Mouse (Mus musculus) spleen, embryonic (tissue): ENCODE results near the gene Npw.

Source experiments
- CTCF ChIA-PET: fragments of 350-600 bp; sonication (Branson Sonifier 250); formaldehyde crosslinking; loops from one replicate; lab custom pipeline; 2022; lab: Charles Lee

The Npw gene

GRCm38 (mm10) chr17:24642791-24643343 is 15.4 kb downstream of the Npw start:
- CTCF ChIA-PET = interaction anchor here (1.1 kb wide), 1 partner anchor 20 kb away, joined by 3 read pairs; no protein-coding TSS in a partner anchor

GRCm38 (mm10) chr17:24641944-24642343 is 16.3 kb downstream of the Npw start:
- CTCF ChIA-PET = no interaction called here

DNA sequence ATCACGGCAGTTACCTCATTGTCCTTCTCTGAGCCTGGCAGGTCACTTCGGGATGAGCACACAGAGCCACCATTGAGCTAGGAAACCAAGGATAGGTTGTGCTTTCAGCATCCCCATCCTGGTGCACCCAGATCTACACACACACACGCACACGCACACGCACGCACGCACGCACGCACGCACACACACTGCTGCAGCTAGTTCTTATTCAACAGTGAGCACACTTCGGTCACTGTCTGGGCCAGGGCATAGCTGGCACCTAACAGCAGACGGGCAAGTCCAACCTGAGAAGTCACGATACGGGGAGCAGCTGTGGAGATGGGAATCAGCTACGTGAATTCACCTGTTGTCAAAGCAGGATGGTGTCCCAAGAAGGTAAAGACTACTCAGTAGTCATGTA is 17.7 kb downstream of the Npw start:
- CTCF ChIA-PET = interaction anchor here (0.5 kb wide), 1 partner anchor 15 kb away, joined by 3 read pairs; no protein-coding TSS in a partner anchor

DNA sequence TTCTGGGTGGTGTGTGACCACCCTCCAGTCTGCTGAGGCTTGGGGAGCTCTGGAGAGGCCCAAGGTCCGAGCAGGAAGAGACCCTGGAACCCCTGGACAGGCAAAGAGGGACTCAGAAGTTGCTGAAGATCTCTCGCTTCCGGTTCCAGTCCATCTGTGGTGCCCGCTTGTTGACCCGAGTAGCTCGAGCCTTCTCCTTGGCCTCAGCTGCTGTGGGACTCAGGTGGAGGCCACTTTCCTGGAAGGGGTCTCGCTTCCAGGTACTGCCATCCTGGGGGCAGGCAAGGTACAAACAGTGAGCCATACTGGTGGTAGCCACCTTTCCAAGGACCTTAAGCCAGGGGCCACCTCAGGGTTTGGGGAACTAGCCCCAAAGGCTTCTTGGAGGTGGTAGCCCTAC is 18.1 kb downstream of the Npw start:
- CTCF ChIA-PET = interaction anchor here (0.5 kb wide), 1 partner anchor 15 kb away, joined by 3 read pairs; no protein-coding TSS in a partner anchor

DNA sequence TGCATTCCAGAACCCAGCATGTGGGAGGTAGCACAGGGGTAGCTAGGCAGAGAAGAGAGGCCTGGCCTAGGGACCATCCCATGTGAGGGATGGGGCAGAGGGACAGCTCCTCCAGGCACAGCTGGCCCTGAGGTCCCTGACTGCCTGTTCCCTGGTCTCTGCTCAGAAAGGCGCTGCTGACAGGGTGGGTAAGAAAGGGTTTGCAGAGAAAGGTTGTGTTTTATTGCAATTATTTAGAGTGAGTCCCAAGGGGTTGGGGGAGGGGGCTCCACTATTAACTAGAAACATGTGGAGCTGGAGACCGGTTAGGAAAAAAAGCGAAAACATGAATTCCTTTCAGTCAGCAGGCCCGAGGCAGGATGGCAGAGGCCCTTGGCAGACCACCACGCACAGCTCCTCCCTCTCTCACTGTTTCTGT is 18.7 kb downstream of the Npw start:
- CTCF ChIA-PET = no interaction called here

DNA sequence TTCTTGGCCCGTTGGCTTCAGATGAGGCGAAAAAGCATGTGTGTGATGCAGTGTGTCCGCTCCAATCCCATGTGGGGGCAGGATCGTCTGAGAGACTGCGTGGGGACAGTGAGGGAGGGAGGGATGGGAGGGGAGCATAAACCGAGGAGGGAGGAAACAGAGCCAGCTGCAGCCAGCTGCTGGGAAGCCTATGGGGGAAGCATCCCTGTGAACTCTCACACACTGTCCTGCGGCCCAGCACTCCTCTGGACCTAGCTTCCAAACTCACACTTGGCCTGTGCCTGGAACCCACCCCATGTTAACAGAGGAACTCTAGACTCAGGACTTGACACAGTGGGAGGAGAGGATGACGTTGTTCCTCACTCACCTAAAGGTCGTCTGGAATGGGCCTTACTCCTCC is 19.4 kb downstream of the Npw start:
- CTCF ChIA-PET = interaction anchor here (0.7 kb wide), 1 partner anchor 214 kb away, joined by 3 read pairs; no protein-coding TSS in a partner anchor

DNA sequence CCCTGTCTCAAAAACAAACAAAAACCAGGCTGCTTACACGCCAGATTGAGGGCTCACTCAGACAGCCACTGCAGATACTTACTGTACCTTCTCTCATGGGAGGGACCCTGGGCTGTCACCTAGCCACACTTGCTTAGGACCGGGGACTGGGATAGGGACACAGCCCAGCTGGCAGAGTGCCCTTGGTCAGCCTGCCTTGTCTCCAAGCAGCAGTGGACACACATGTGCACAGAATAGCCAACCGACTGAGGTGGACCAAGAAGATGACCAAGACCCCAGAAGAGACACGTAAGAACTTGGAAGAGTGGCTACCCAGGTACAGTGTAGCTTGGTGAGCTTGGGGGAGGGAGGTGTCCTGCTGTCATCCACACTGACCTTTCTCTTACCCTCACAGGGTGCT is 20.0 kb downstream of the Npw start:
- CTCF ChIA-PET = interaction anchor here (0.7 kb wide), 1 partner anchor 213 kb away, joined by 3 read pairs; no protein-coding TSS in a partner anchor

DNA sequence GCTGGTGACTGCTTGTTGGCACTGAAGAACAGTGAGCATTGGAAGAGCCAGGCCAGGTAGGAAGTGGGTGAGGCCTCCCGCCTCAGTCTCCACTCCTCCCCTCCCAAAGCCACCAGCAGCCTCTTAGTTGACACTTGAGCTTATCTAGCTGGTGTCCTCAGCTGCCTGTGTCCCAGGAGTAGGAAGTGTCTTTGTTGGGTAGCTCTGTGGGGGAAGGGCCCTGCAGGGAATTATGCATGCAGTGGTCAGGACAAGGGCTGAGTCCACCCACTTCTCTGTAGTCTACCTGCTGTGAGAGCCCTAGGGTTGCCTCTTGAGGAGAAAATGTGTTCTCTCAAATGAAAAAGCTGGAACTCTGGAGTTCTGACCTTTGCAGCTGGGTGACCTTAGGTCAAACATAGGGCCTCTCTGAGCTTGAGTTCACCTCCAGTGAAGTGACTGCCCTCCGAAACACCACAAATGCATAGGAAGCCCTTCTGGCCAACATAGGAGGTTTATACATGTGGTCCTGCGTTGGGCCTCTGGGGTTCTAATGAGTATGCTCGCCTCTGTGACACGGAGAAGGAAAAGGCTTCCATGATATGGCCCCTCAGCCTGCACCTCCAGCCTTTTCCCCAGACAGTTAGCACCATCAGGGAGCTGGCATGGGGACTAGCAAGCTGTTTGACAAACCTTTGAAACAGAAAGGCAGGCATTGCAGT is 21.3 kb downstream of the Npw start:
- CTCF ChIA-PET = interaction anchor here (0.5 to 1.1 kb wide), 2 partner anchors 22 to 97 kb away, joined by 3 read pairs; no protein-coding TSS in a partner anchor

DNA sequence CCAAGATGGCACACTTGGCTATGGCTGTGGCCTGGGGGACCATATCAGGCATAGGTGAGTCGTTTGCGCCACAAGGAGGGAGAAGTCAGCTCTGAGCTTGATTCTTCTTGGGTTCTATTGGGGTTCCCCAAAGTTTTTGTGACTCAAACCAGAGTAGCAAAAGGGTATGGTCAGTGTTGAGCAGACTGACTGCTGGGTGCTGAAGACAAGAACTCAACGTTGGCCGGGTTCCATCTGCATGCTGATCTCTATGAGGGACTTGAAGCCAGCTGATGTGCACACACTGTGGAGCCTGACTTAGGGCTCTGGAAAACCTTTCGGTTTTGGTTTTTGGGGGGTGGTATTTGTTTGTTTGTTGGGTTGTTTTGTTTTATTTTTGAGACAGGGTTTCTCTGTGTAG is 22.6 kb downstream of the Npw start:
- CTCF ChIA-PET = no interaction called here

- CTCF ChIA-PET = interaction anchor here (0.5 kb wide), 1 partner anchor 183 kb away, joined by 3 read pairs; no protein-coding TSS in a partner anchor
These were observed 23.2 kb downstream of the Npw start for GRCm38 (mm10) chr17:24635024-24635423.

DNA sequence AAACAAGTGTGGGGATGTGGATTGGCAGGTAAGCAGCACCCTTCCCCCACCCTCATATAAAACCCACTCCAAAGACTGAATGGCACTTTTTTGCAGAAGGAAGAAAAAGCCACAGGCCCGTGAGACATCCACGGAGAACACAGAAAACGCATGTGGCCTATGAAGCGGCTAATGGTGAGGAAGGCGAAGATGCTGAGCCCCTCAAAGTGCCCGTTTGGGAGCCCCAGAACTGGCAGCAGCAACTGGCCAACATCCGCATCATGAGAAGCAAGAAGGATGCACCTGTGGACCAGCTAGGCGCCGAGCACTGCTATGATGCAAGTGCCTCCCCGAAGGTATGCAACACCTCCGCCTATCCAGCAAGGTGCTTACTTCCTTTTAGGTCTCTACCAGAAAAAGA is 24.4 kb downstream of the Npw start:
- CTCF ChIA-PET = no interaction called here

- CTCF ChIA-PET = no interaction called here
These were observed 25.3 kb downstream of the Npw start for GRCm38 (mm10) chr17:24632813-24633449.

DNA sequence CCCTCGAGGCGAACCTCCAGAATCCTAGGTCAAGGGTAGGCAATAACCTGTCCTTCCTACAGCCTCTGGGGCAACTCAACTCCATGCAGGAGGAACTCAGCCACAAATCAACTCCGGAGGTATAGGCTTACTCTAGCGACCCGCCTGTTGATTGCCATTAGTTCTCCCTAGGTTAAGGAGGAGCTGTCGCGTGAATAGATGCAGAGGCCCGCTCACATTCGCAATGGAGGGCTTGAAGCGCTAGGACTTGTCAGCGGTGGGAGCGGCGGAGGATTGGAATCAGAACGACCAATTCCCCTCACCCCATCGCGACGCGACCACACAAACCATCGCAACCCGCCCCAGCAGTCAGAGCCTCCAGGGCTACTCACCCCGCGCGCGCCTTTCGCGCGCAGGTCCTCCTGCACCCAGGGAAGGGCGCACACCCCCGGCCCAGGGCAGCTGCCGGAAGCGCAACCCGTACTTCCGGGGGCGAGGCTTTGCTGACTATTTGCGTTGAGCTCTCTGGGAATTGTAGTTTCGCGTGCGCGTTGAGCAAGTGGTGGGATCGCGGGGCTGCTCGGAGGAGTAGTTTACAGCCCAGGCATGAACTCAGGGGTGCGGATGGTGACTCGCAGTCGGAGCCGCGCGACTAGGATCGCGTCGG is 26.0 kb downstream of the Npw start, which contains the start of the genes Tsc2 and Nthl1:
TSS of gene Tsc2 (minus strand) at position 464 of the 646 bp plus-strand sequence.
TSS of gene Nthl1 (plus strand) at position 514 of the 646 bp plus-strand sequence.
- CTCF ChIA-PET = no interaction called here

GRCm38 (mm10) chr17:24630072-24630471 is 28.2 kb downstream of the Npw start:
- CTCF ChIA-PET = interaction anchor here (0.6 to 1.5 kb wide), 3 partner anchors 81 to 149 kb away, joined by 3 to 4 read pairs (median 4); partner anchors contain the start of gene Pkd1

- CTCF ChIA-PET = interaction anchor here (1.2 to 1.5 kb wide), 2 partner anchors 89 to 190 kb away, joined by 3 to 4 read pairs; no protein-coding TSS in a partner anchor
These were observed 29.6 kb downstream of the Npw start for GRCm38 (mm10) chr17:24628646-24629045.

DNA sequence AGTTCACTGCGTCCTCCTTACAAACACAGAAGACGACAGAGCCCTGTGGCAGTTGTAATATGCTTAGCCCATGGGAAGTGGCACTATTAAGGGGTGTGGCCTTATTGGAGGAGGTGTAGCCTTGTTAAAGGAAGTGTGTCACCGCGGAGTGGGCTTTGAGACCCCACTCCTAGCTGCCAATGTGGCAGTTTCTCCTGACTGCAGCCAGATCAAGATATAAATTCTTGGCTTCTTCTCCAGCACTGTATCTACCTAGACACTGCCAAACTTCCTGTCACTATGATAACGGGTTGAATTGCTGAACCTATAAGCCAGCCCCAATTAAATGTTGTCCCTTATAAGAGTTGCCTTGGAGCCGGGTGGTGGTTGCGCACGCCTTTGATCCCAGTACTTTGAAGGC is 32.8 kb downstream of the Npw start:
- CTCF ChIA-PET = no interaction called here

- CTCF ChIA-PET = no interaction called here
These were observed 40.6 kb downstream of the Npw start for GRCm38 (mm10) chr17:24617561-24618194.

- CTCF ChIA-PET = interaction anchor here (0.6 kb wide), 1 partner anchor 232 kb away, joined by 5 read pairs; no protein-coding TSS in a partner anchor
These were observed 47.5 kb downstream of the Npw start for GRCm38 (mm10) chr17:24610711-24611110.

- CTCF ChIA-PET = no interaction called here
These were observed 49.4 kb downstream of the Npw start for GRCm38 (mm10) chr17:24608874-24609273.

DNA sequence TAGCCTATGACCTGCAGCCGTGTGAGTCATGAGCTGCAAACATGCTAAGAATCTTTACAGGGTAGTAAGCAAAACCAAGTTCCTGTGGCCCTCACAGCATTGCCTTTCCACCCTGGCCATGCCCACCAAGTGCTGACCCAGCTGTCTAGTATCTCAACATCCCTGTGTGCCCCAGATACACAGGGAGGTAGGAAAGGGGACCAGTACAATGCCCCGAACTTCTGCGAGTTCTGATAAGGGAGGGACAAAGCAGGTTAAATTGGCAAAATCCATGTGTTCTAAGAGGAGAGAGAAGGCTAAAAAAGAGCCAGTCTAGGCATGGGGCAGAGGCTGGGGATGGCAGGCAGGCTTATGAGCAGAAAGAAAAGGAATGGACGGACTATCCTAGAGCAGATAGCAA is 49.9 kb downstream of the Npw start:
- CTCF ChIA-PET = interaction anchor here (0.6 kb wide), 1 partner anchor 24 kb away, joined by 7 read pairs; no protein-coding TSS in a partner anchor
